Comparison of ENCODE assay signal across 8 mouse cellular contexts in genomic region chr6:18170311-18170922, GRCm38 (mm10). TPM values are rescaled to one million over a fixed set of nuclear protein-coding genes. Genes with fewer than 3 reads are reported as not detected.
A peak's percentile ranks its signal among the peaks of the same experiment; 100 is the strongest.
DNase-seq lines count a peak whose midpoint lies in the region; ATAC-seq and TF ChIP-seq lines count a peak whose summit lies in the region.

Gene Cftr, plus strand, starts transcription at chr6:18170687.

- H3K27ac ChIP-seq in embryonic facial prominence, embryonic 13.5 days, result no peak within 1 kb of the TSS
- no peak within 1 kb of the TSS; the same call in 1 of the 2 replicates for H3K27ac ChIP-seq in intestine, embryonic 14.5 days (ENCODE audit: low read depth)
- H3K27ac ChIP-seq in liver, embryonic 16.5 days (ENCODE audit: low read length), result no peak within 1 kb of the TSS
- no peak within 1 kb of the TSS for H3K27ac ChIP-seq in olfactory bulb, adult 2 months (ENCODE audit: insufficient read depth, low read depth, low read length)

- peak; percentile 73 for DNase-seq in intestine, embryonic 14.5 days (ENCODE audit: low spot score)
- DNase-seq in spleen, postnatal 4 days (ENCODE audit: low spot score in 2 of 2), result no peak
- DNase-seq in thymus, postnatal 10 days (ENCODE audit: low spot score in 2 of 2), result no peak

- peaks cover 16% of the 10 kb centered on the region for H3K27me3 ChIP-seq in megakaryocyte, embryonic 14.5 days (replicated peaks)
- H3K27me3 ChIP-seq in embryonic facial prominence, embryonic 13.5 days, result peaks cover 10% of the 10 kb centered on the region
- H3K27me3 ChIP-seq in intestine, embryonic 14.5 days (replicated peaks; ENCODE audit: control insufficient read depth, insufficient read depth, low read length), result 0 out of 2 replicates have a peak, but pooled peaks cover 6% of the 10 kb centered on the region
- H3K27me3 ChIP-seq in liver, embryonic 16.5 days (ENCODE audit: control insufficient read depth, insufficient read depth, low read depth, low read length), result peaks cover 15% of the 10 kb centered on the region

- H3K4me1 ChIP-seq in megakaryocyte, embryonic 14.5 days, result peaks cover 5% of the 10 kb centered on the region; the same call in 1 of the 2 replicates
- no peaks in the 10 kb centered on the region for H3K4me1 ChIP-seq in embryonic facial prominence, embryonic 13.5 days
- H3K4me1 ChIP-seq in intestine, embryonic 14.5 days (replicated peaks; ENCODE audit: control insufficient read depth, insufficient read depth, low read length), result no peaks in the 10 kb centered on the region
- H3K4me1 ChIP-seq in liver, embryonic 16.5 days (ENCODE audit: control insufficient read depth, low read depth, low read length), result no peaks in the 10 kb centered on the region
- H3K4me1 ChIP-seq in olfactory bulb, adult 2 months (ENCODE audit: control insufficient read depth, insufficient read depth, low read length), result no peaks in the 10 kb centered on the region

- ATAC-seq in megakaryocyte, adult 5-6 weeks (ENCODE audit: poor library complexity, severe bottlenecking), result no peak
- ATAC-seq in embryonic facial prominence, embryonic 13.5 days (ENCODE audit: insufficient number of reproducible peaks, insufficient read depth, low FRiP score, low TSS enrichment, low read depth), result 0 out of 2 replicates have a peak, but pooled peaks have one; percentile 37
- peak; percentile 83 for ATAC-seq in intestine, embryonic 14.5 days (replicated peaks; ENCODE audit: low FRiP score, low TSS enrichment, low read depth)
- ATAC-seq in liver, embryonic 16.5 days (ENCODE audit: low read depth), result no peak

- TF ChIP-seq POLR2A in olfactory bulb, adult 2 months (IDR thresholded peaks at IDR 0.05; ENCODE audit: insufficient read depth, low read depth, low read length), result no peak

- whole genome bisulfite sequencing in embryonic facial prominence, embryonic 13.5 days, result 2% methylated on average over 40 of the region's 45 CpGs
- 2% methylated on average over 33 of the region's 45 CpGs for WGBS in intestine, embryonic 14.5 days
- 1% methylated on average over 45 of the region's 45 CpGs for WGBS in liver, embryonic 16.5 days (ENCODE audit: insufficient replicate concordance)
- 2% methylated on average over 34 of the region's 45 CpGs for WGBS in olfactory bulb, adult 2 months

- H3K36me3 ChIP-seq in megakaryocyte, embryonic 14.5 days (replicated peaks; ENCODE audit: low read length), result no peaks in the 10 kb centered on the region
- no peaks in the 10 kb centered on the region for H3K36me3 ChIP-seq in embryonic facial prominence, embryonic 13.5 days
- H3K36me3 ChIP-seq in intestine, embryonic 14.5 days (ENCODE audit: control insufficient read depth, insufficient read depth, low read length), result no peaks in the 10 kb centered on the region
- no peaks in the 10 kb centered on the region for H3K36me3 ChIP-seq in liver, embryonic 16.5 days (ENCODE audit: control insufficient read depth, insufficient read depth)

- TF ChIP-seq CTCF in olfactory bulb, adult 2 months (IDR thresholded peaks at IDR 0.05; ENCODE audit: insufficient read depth, low read depth, low read length), result no peak

- peak within 1 kb of the TSS; percentile 88 for H3K4me3 ChIP-seq in megakaryocyte, embryonic 14.5 days (replicated peaks)
- H3K4me3 ChIP-seq in embryonic facial prominence, embryonic 13.5 days, result peak within 1 kb of the TSS; percentile 53
- peak within 1 kb of the TSS; percentile 49 for H3K4me3 ChIP-seq in intestine, embryonic 14.5 days (ENCODE audit: low read depth, low read length)
- peak within 1 kb of the TSS; percentile 24 for H3K4me3 ChIP-seq in liver, embryonic 16.5 days (ENCODE audit: low read depth, low read length)
- peak within 1 kb of the TSS; percentile 44 for H3K4me3 ChIP-seq in olfactory bulb, adult 2 months (ENCODE audit: insufficient read depth, low read depth, low read length)

- no peaks in the 10 kb centered on the region for H3K9me3 ChIP-seq in megakaryocyte, embryonic 14.5 days
- no peaks in the 10 kb centered on the region for H3K9me3 ChIP-seq in embryonic facial prominence, embryonic 13.5 days
- no peaks in the 10 kb centered on the region for H3K9me3 ChIP-seq in intestine, embryonic 14.5 days (ENCODE audit: control insufficient read depth, low read length)
- H3K9me3 ChIP-seq in liver, embryonic 16.5 days (replicated peaks; ENCODE audit: control insufficient read depth, low read length), result no peaks in the 10 kb centered on the region

- H3K9ac ChIP-seq in embryonic facial prominence, embryonic 13.5 days, result peak within 1 kb of the TSS; percentile 69
- H3K9ac ChIP-seq in intestine, embryonic 14.5 days (ENCODE audit: low read length), result peak within 1 kb of the TSS; percentile 34
- H3K9ac ChIP-seq in liver, embryonic 16.5 days (ENCODE audit: low read depth, low read length), result no peak within 1 kb of the TSS

- peak within 1 kb of the TSS; percentile 80 for H3K4me2 ChIP-seq in embryonic facial prominence, embryonic 13.5 days
- peak within 1 kb of the TSS; percentile 73 for H3K4me2 ChIP-seq in intestine, embryonic 14.5 days (ENCODE audit: low read length)
- peak within 1 kb of the TSS; percentile 50 for H3K4me2 ChIP-seq in liver, embryonic 16.5 days (ENCODE audit: low read depth, low read length)

RNA-seq across cellular contexts. Expression of gene Cftr, which starts in this region (rescaled TPM):
- polyA plus RNA-seq in megakaryocyte, embryonic 14.5 days (2012; ENCODE audit: insufficient read depth, low replicate concordance), result not detected in 2 replicates
- not detected in 2 replicates for total RNA-seq in megakaryocyte, adult 5-6 weeks (2015)
- not detected in 2 replicates for total RNA-seq in megakaryocyte, adult 5-6 weeks (2017)
- 1.2 and 1.3 TPM in 2 replicates for polyA plus RNA-seq in embryonic facial prominence, embryonic 13.5 days (2015; fragmentation: Nextera tagmentation; extraction: Ambion mirVana)
- 16.2 and 17.7 TPM in 2 replicates for polyA plus RNA-seq in intestine, embryonic 14.5 days (2014; fragmentation: Nextera tagmentation; extraction: Ambion mirVana)
- polyA plus RNA-seq in liver, embryonic 16.5 days (2015; fragmentation: Nextera tagmentation; extraction: Ambion mirVana), result 0.04 and 0.09 TPM in 2 replicates
- polyA plus RNA-seq in olfactory bulb, adult 2 months (2012; ENCODE audit: insufficient read depth, insufficient read length, low replicate concordance, missing spikeins), result not detected in 2 replicates

Comparison
In these comparisons a context has a peak if more than half of its experiments do, and no peak if none do; other contexts are left out.
1. H3K4me3 ChIP-seq: peak in every context shown above with its lines; median percentile 88 in megakaryocyte, embryonic 14.5 days; 53 in embryonic facial prominence, embryonic 13.5 days; 49 in intestine, embryonic 14.5 days; 44 in olfactory bulb, adult 2 months; 24 in liver, embryonic 16.5 days.
2. ATAC-seq: peak in embryonic facial prominence, embryonic 13.5 days (single experiment) and intestine, embryonic 14.5 days (single experiment); none in megakaryocyte, adult 5-6 weeks (single experiment) and liver, embryonic 16.5 days (single experiment).
3. Peak in every context shown above with its lines, with median percentiles within 50 percentile points of each other: H3K4me2 ChIP-seq.